Mouse (Mus musculus) stomach, postnatal 0 days (tissue): ENCODE measurements around the gene Runx2.

ENCODE experiments used
- CTCF ChIP-seq: IDR thresholded peaks from 2 replicates; pipeline ENCODE4 v1.5.1; 2016; ENCODE audit warnings: antibody characterized with exemption, low read depth, mild to moderate bottlenecking, moderate library complexity
- EP300 ChIP-seq: optimal IDR thresholded peaks from 2 replicates; pipeline ENCODE3; 2016; ENCODE audit warnings: antibody characterized with exemption

GRCm38 (mm10) chr17:44632292-44632691 is 182.3 kb downstream of the Runx2 start:
- TF ChIP-seq CTCF (no peak), EP300 (no peak)
